Mouse (Mus musculus) heart, embryonic 16.5 days (tissue): Measurements from ENCODE around the gene Prkn. TPM values are rescaled to one million over a fixed set of nuclear protein-coding genes. Genes with fewer than 3 reads are reported as not detected.

Source experiments
- ATAC-seq: fragments of 200-750 bp; cut with Nextera tagmentation; replicated peaks from 2 replicates; pipeline ENCODE4 v1.8.0; 2017; ENCODE audit warnings: moderate number of reproducible peaks; ENCODE audit not compliant: insufficient read depth, low FRiP score; ENCODE audit errors: extremely low read depth
- H3K27ac ChIP-seq: fragments of 300-500 bp; sonication (generic); 2 replicates; pipeline ENCODE4 v1.5.1; 2014; ENCODE audit warnings: mild to moderate bottlenecking, low read length, control low read depth, moderate library complexity
- H3K27me3 ChIP-seq: fragments of 300-500 bp; sonication (generic); 2 replicates; pipeline ENCODE4 v1.6.1; 2014; ENCODE audit warnings: low read length, mixed read lengths; ENCODE audit not compliant: control insufficient read depth, insufficient read depth
- H3K36me3 ChIP-seq: fragments of 300-500 bp; sonication (generic); 2 replicates; pipeline ENCODE4 v1.6.1; 2014; ENCODE audit not compliant: control insufficient read depth, insufficient read depth
- H3K4me1 ChIP-seq: fragments of 300-500 bp; sonication (generic); 2 replicates; pipeline ENCODE4 v1.6.1; 2014; ENCODE audit warnings: low read length, mixed read lengths; ENCODE audit not compliant: control insufficient read depth, insufficient read depth
- H3K4me2 ChIP-seq: fragments of 300-500 bp; sonication (generic); 2 replicates; pipeline ENCODE4 v1.6.1; 2014; ENCODE audit warnings: low read depth, mild to moderate bottlenecking, control low read depth, low read length
- H3K4me3 ChIP-seq: fragments of 300-500 bp; sonication (generic); 2 replicates; pipeline ENCODE4 v1.5.1; 2014; ENCODE audit warnings: mild to moderate bottlenecking, control low read depth, low read length
- H3K9ac ChIP-seq: fragments of 300-500 bp; sonication (generic); 2 replicates; pipeline ENCODE4 v1.6.1; 2014; ENCODE audit warnings: low read length, control low read depth
- H3K9me3 ChIP-seq: fragments of 300-500 bp; sonication (generic); replicated peaks from 2 replicates; pipeline ENCODE4 v1.6.1; 2016; ENCODE audit warnings: low read length; ENCODE audit not compliant: control insufficient read depth
- WGBS: fragments of 180-500 bp; shearing (Covaris S2); extraction: QIAGEN DNeasy Blood & Tissue Kit; methylation state at CpG from one replicate; pipeline ENCODE4 v1.1.7; 2014; 5-methylcytosine and 5-hydroxymethylcytosine counted together
- polyA plus RNA-seq: library from polyadenylated mRNA; unstranded; fragments of >200 nt; fragmentation: Nextera tagmentation; extraction: Ambion mirVana; gene quantifications from 2 replicates; pipeline ENCODE4 v1.2.1, GENCODE M21; 2015

Prkn gene
- polyA plus RNA-seq, 1 experiment from 2014 or later = 2.4 TPM

- no peak for ATAC-seq
- no peak overlapping the region for H3K27ac ChIP-seq
- WGBS = 77% methylated on average over 2 of the region's 2 CpGs
Measured at GRCm38 (mm10) chr17:10947614-10948013, 107.4 kb downstream of the Prkn start.

GRCm38 (mm10) chr17:10959066-10959864 lies 119.1 kb downstream of the Prkn start:
- ATAC-seq = no peak
- Histone ChIP-seq H3K9ac (no peak overlapping the region), H3K36me3 (no peaks in the 10 kb centered on the region), H3K4me2 (no peak overlapping the region), H3K4me3 (no peak overlapping the region), H3K9me3 (no peaks in the 10 kb centered on the region), H3K27ac (no peak overlapping the region), H3K4me1 (0 out of 2 replicates have a peak, but pooled peaks cover 1% of the 10 kb centered on the region), H3K27me3 (no peaks in the 10 kb centered on the region)
- 79% methylated on average over 10 of the region's 10 CpGs for WGBS

More at GRCm38 (mm10) chr17:10947614-10948013, 107.4 kb downstream of the Prkn start:
- Histone ChIP-seq H3K4me2 (no peak overlapping the region), H3K27me3 (no peaks in the 10 kb centered on the region), H3K36me3 (no peaks in the 10 kb centered on the region), H3K9me3 (peaks cover 2% of the 10 kb centered on the region; the same call in 1 of the 2 replicates), H3K4me1 (0 out of 2 replicates have a peak, but pooled peaks cover 3% of the 10 kb centered on the region), H3K4me3 (no peak overlapping the region), H3K9ac (no peak overlapping the region)

GRCm38 (mm10) chr17:10962151-10962550 lies 122.0 kb downstream of the Prkn start:
- no peaks in the 10 kb centered on the region for H3K27me3 ChIP-seq
- 88% methylated on average over 5 of the region's 5 CpGs for WGBS
- no peak for ATAC-seq
- no peaks in the 10 kb centered on the region for H3K9me3 ChIP-seq
- 0 out of 2 replicates have a peak, but pooled peaks cover 2% of the 10 kb centered on the region for H3K4me1 ChIP-seq
- H3K4me3 ChIP-seq = no peak overlapping the region
- no peak overlapping the region for H3K4me2 ChIP-seq
- no peak overlapping the region for H3K27ac ChIP-seq
- no peak overlapping the region for H3K9ac ChIP-seq
- H3K36me3 ChIP-seq = no peaks in the 10 kb centered on the region

GRCm38 (mm10) chr17:10982136-10982535 lies 142.0 kb downstream of the Prkn start:
- Histone ChIP-seq H3K36me3 (no peaks in the 10 kb centered on the region), H3K27me3 (no peaks in the 10 kb centered on the region), H3K4me3 (no peak overlapping the region), H3K4me2 (no peak overlapping the region), H3K9ac (no peak overlapping the region), H3K4me1 (no peaks in the 10 kb centered on the region), H3K9me3 (0 out of 2 replicates have a peak, but pooled peaks cover 3% of the 10 kb centered on the region), H3K27ac (no peak overlapping the region)
- WGBS = 58% methylated on average over 4 of the region's 4 CpGs
- ATAC-seq = no peak

- Histone ChIP-seq H3K9me3 (no peaks in the 10 kb centered on the region), H3K27ac (no peak overlapping the region), H3K9ac (no peak overlapping the region), H3K4me3 (no peak overlapping the region), H3K36me3 (no peaks in the 10 kb centered on the region), H3K4me1 (no peaks in the 10 kb centered on the region), H3K27me3 (no peaks in the 10 kb centered on the region), H3K4me2 (no peak overlapping the region)
- ATAC-seq = no peak
- 86% methylated on average over 4 of the region's 4 CpGs for WGBS
Measured at GRCm38 (mm10) chr17:10987040-10987439, 146.9 kb downstream of the Prkn start.

- H3K9me3 ChIP-seq = no peaks in the 10 kb centered on the region
- no peak overlapping the region for H3K4me3 ChIP-seq
- no peak overlapping the region for H3K9ac ChIP-seq
- H3K36me3 ChIP-seq = no peaks in the 10 kb centered on the region
- H3K27ac ChIP-seq = no peak overlapping the region
- no peak for ATAC-seq
- WGBS = 75% methylated on average over 5 of the region's 5 CpGs
- no peak overlapping the region for H3K4me2 ChIP-seq
- H3K27me3 ChIP-seq = no peaks in the 10 kb centered on the region
- H3K4me1 ChIP-seq = no peaks in the 10 kb centered on the region
Measured at GRCm38 (mm10) chr17:10997291-10997690, 157.1 kb downstream of the Prkn start.

- no peaks in the 10 kb centered on the region for H3K27me3 ChIP-seq
- H3K9ac ChIP-seq = no peak overlapping the region
- no peak overlapping the region for H3K27ac ChIP-seq
- no peak overlapping the region for H3K4me3 ChIP-seq
- ATAC-seq = no peak
- 40% methylated on average over 2 of the region's 2 CpGs for WGBS
- no peak overlapping the region for H3K4me2 ChIP-seq
- H3K9me3 ChIP-seq = no peaks in the 10 kb centered on the region
- H3K36me3 ChIP-seq = no peaks in the 10 kb centered on the region
- no peaks in the 10 kb centered on the region for H3K4me1 ChIP-seq
Measured at GRCm38 (mm10) chr17:11023371-11023770, 183.2 kb downstream of the Prkn start.

GRCm38 (mm10) chr17:11029348-11029747 lies 189.2 kb downstream of the Prkn start:
- H3K4me3 ChIP-seq = no peak overlapping the region
- H3K4me1 ChIP-seq = no peaks in the 10 kb centered on the region
- no peaks in the 10 kb centered on the region for H3K27me3 ChIP-seq
- WGBS = 93% methylated on average over 4 of the region's 4 CpGs
- H3K9ac ChIP-seq = no peak overlapping the region
- no peaks in the 10 kb centered on the region for H3K36me3 ChIP-seq
- H3K27ac ChIP-seq = no peak overlapping the region
- ATAC-seq = no peak
- no peak overlapping the region for H3K4me2 ChIP-seq
- H3K9me3 ChIP-seq = peaks cover 3% of the 10 kb centered on the region; the same call in 1 of the 2 replicates

GRCm38 (mm10) chr17:11030936-11031335 lies 190.8 kb downstream of the Prkn start:
- H3K36me3 ChIP-seq = no peaks in the 10 kb centered on the region
- ATAC-seq = no peak
- no peaks in the 10 kb centered on the region for H3K27me3 ChIP-seq
- peaks cover 3% of the 10 kb centered on the region; the same call in 1 of the 2 replicates for H3K9me3 ChIP-seq
- H3K9ac ChIP-seq = no peak overlapping the region
- no peaks in the 10 kb centered on the region for H3K4me1 ChIP-seq
- H3K27ac ChIP-seq = no peak overlapping the region
- 72% methylated on average over 4 of the region's 4 CpGs for WGBS
- H3K4me3 ChIP-seq = no peak overlapping the region
- no peak overlapping the region for H3K4me2 ChIP-seq
